23 mouse cellular contexts compared by ENCODE assay signal in genomic region chr1:93691106-93691505, GRCm38 (mm10). TPM values are rescaled to one million over a fixed set of nuclear protein-coding genes. Genes with fewer than 3 reads are reported as not detected.
DNase-seq lines count a peak whose midpoint lies in the region; ATAC-seq and TF ChIP-seq lines count a peak whose summit lies in the region.
"Had no signal": no experiment of that assay in that cellular context is flagged by ENCODE, and none has a peak within 500 bp of the region (broad histone marks: within the 10 kb centered on the region; RNA-seq: fewer than 3 reads in every experiment).

No protein-coding gene starts in this region.

- no peaks in the 10 kb centered on the region for H3K4me1 ChIP-seq in midbrain, embryonic 11.5 days (ENCODE audit: control insufficient read depth, insufficient read depth, low read length)
- 0 out of 2 replicates have a peak, but pooled peaks cover 8% of the 10 kb centered on the region for H3K4me1 ChIP-seq in midbrain, embryonic 14.5 days (ENCODE audit: control insufficient read depth, insufficient read depth, low read length)

- DNase-seq in layer of hippocampus, adult 2 months (ENCODE audit: low spot score in 2 of 2), result no peak
- no peak for DNase-seq in layer of hippocampus, adult 11-12 months (ENCODE audit: low spot score)
- DNase-seq in midbrain, embryonic 11.5 days (ENCODE audit: low spot score, missing footprints), result peak; percentile 44
- no peak for DNase-seq in midbrain, embryonic 14.5 days
- peak; percentile 72 for DNase-seq in brain, adult 2 months (ENCODE audit: low read depth, low spot score)
- no peak for DNase-seq in cerebellum, adult 9-11 months
- DNase-seq: adrenal gland, adult 2 months; adrenal gland, postnatal 10 days; adrenal gland, postnatal 25 days; cerebellum, adult 11-12 months; cerebellum, adult 2 months; cerebellum, adult 9-10 months; cerebellum, postnatal 14 days; cerebellum, postnatal 36 days; embryo, embryonic 11 days had no signal

- H3K36me3 ChIP-seq in midbrain, embryonic 11.5 days (ENCODE audit: control insufficient read depth, insufficient read depth, low read length), result no peaks in the 10 kb centered on the region
- H3K36me3 ChIP-seq in midbrain, embryonic 14.5 days (ENCODE audit: control insufficient read depth, insufficient read depth, low read length), result peaks cover 19% of the 10 kb centered on the region

- H3K27me3 ChIP-seq in midbrain, embryonic 11.5 days (ENCODE audit: control insufficient read depth, insufficient read depth, low read length), result peaks cover 5% of the 10 kb centered on the region
- no peaks in the 10 kb centered on the region for H3K27me3 ChIP-seq in midbrain, embryonic 14.5 days (ENCODE audit: control insufficient read depth, insufficient read depth, low read length)
- H3K27me3 ChIP-seq: embryonic facial prominence, embryonic 15.5 days had no signal

- no peak overlapping the region for H3K9ac ChIP-seq in midbrain, embryonic 11.5 days (ENCODE audit: low read length)
- H3K9ac ChIP-seq in midbrain, embryonic 14.5 days (replicated peaks; ENCODE audit: low read length), result no peak overlapping the region
- H3K9ac ChIP-seq: embryonic facial prominence, embryonic 13.5 days; embryonic facial prominence, embryonic 15.5 days; forebrain, embryonic 12.5 days had no signal

- peak overlapping the region; percentile 64 for H3K27ac ChIP-seq in layer of hippocampus, adult 2 months
- no peak overlapping the region for H3K27ac ChIP-seq in midbrain, embryonic 11.5 days (ENCODE audit: low read depth, low read length)
- no peak overlapping the region for H3K27ac ChIP-seq in midbrain, embryonic 14.5 days (replicated peaks; ENCODE audit: low read depth, low read length)
- H3K27ac ChIP-seq: embryonic facial prominence, embryonic 13.5 days; embryonic facial prominence, embryonic 15.5 days; forebrain, embryonic 10.5 days; forebrain, embryonic 12.5 days had no signal

- 93% methylated on average over 8 of the region's 8 CpGs for WGBS in midbrain, embryonic 11.5 days
- 94% methylated on average over 8 of the region's 8 CpGs for WGBS in midbrain, embryonic 14.5 days

- ATAC-seq in midbrain, embryonic 11.5 days (ENCODE audit: low FRiP score), result no peak
- no peak for ATAC-seq in midbrain, embryonic 14.5 days (ENCODE audit: low FRiP score, low TSS enrichment)
- ATAC-seq: forebrain, embryonic 14.5 days; forebrain, embryonic 16.5 days had no signal

- H3K4me2 ChIP-seq in midbrain, embryonic 11.5 days, result no peak overlapping the region
- H3K4me2 ChIP-seq in midbrain, embryonic 14.5 days (ENCODE audit: low read length), result no peak overlapping the region
- H3K4me2 ChIP-seq: embryonic facial prominence, embryonic 13.5 days; embryonic facial prominence, embryonic 15.5 days; forebrain, embryonic 12.5 days had no signal

- no peak for TF ChIP-seq CTCF in layer of hippocampus, adult 2 months (conservative IDR thresholded peaks at IDR 0.05)

- H3K9me3 ChIP-seq in midbrain, embryonic 11.5 days (ENCODE audit: control insufficient read depth, low read length), result no peaks in the 10 kb centered on the region
- H3K9me3 ChIP-seq in midbrain, embryonic 14.5 days (ENCODE audit: control insufficient read depth, low read length), result no peaks in the 10 kb centered on the region
- H3K9me3 ChIP-seq: embryonic facial prominence, embryonic 13.5 days; embryonic facial prominence, embryonic 15.5 days; forebrain, embryonic 10.5 days; forebrain, embryonic 12.5 days had no signal

- H3K4me3 ChIP-seq in layer of hippocampus, adult 2 months, result no peak overlapping the region
- H3K4me3 ChIP-seq in midbrain, embryonic 11.5 days (ENCODE audit: low read depth, low read length), result no peak overlapping the region
- no peak overlapping the region for H3K4me3 ChIP-seq in midbrain, embryonic 14.5 days (replicated peaks; ENCODE audit: low read depth, low read length)
- H3K4me3 ChIP-seq: embryonic facial prominence, embryonic 13.5 days; embryonic facial prominence, embryonic 15.5 days; erythroblast, embryonic 14.5 days; forebrain, embryonic 10.5 days; forebrain, embryonic 12.5 days had no signal

RNA-seq across cellular contexts. Expression of gene Bok, which starts 5.6 kb away (rescaled TPM):
- 10 to 100 TPM; 64.9 to 77.6 TPM for total RNA-seq in layer of hippocampus, adult 2 months (2021)
- 26.6 and 31.3 TPM in 2 replicates for polyA plus RNA-seq in midbrain, embryonic 11.5 days (2014; fragmentation: Nextera tagmentation; extraction: Ambion mirVana)
- 77.6 and 87.4 TPM in 2 replicates for polyA plus RNA-seq in midbrain, embryonic 14.5 days (2014; fragmentation: Nextera tagmentation; extraction: Ambion mirVana)
- total RNA-seq: MEL had no signal
- polyA plus RNA-seq: erythroblast, embryonic 14.5 days had no signal

RNA-seq across cellular contexts. Expression of gene Stk25, which starts 32.6 kb away (rescaled TPM):
- total RNA-seq in layer of hippocampus, adult 2 months (2021), result 100 to 1,000 TPM; 395 to 419 TPM
- 187 and 198 TPM in 2 replicates for polyA plus RNA-seq in midbrain, embryonic 11.5 days (2014; fragmentation: Nextera tagmentation; extraction: Ambion mirVana)
- 357 and 370 TPM in 2 replicates for polyA plus RNA-seq in midbrain, embryonic 14.5 days (2014; fragmentation: Nextera tagmentation; extraction: Ambion mirVana)

Comparison
In these comparisons a context has a peak if more than half of its experiments do, and no peak if none do; other contexts are left out.
1. DNase-seq: peak in midbrain, embryonic 11.5 days (single experiment) and brain, adult 2 months (single experiment); none in layer of hippocampus, adult 2 months (0 of 2), layer of hippocampus, adult 11-12 months (single experiment), midbrain, embryonic 14.5 days (single experiment) and cerebellum, adult 9-11 months (single experiment).